ENCODE assay signal across 42 mouse cellular contexts in genomic region chr4:40989633-40990032, GRCm38 (mm10). TPM values are rescaled to one million over a fixed set of nuclear protein-coding genes. Genes with fewer than 3 reads are reported as not detected.
"Had no signal": no experiment of that assay in that cellular context is flagged by ENCODE, and none has a peak within 500 bp of the region (broad histone marks: within the 10 kb centered on the region; RNA-seq: fewer than 3 reads in every experiment).

No protein-coding gene starts in this region.

- ATAC-seq: liver, embryonic 12.5 days; liver, postnatal 0 days; lung, postnatal 0 days; midbrain, embryonic 13.5 days; midbrain, embryonic 15.5 days; midbrain, embryonic 16.5 days had no signal

- H3K9ac ChIP-seq: limb, embryonic 12.5 days; limb, embryonic 13.5 days; limb, embryonic 15.5 days; liver, embryonic 12.5 days; liver, embryonic 13.5 days; liver, embryonic 14.5 days; liver, embryonic 15.5 days; liver, postnatal 0 days; lung, embryonic 14.5 days; lung, embryonic 15.5 days; midbrain, embryonic 12.5 days; midbrain, embryonic 13.5 days; midbrain, embryonic 15.5 days; neural tube, embryonic 12.5 days had no signal

- H3K27ac ChIP-seq: limb, embryonic 10.5 days; limb, embryonic 12.5 days; limb, embryonic 13.5 days; limb, embryonic 15.5 days; liver, embryonic 12.5 days; liver, embryonic 13.5 days; liver, embryonic 14.5 days; liver, embryonic 15.5 days; lung, embryonic 15.5 days; macrophage; midbrain, embryonic 10.5 days; midbrain, embryonic 12.5 days; midbrain, embryonic 13.5 days; midbrain, embryonic 15.5 days; neural tube, embryonic 12.5 days had no signal

- H3K4me1 ChIP-seq: limb, embryonic 10.5 days; limb, embryonic 12.5 days; limb, embryonic 13.5 days; limb, embryonic 15.5 days; liver, embryonic 12.5 days; liver, embryonic 13.5 days; liver, embryonic 15.5 days; lung, embryonic 15.5 days; megakaryocyte, embryonic 14.5 days; midbrain, embryonic 10.5 days; midbrain, embryonic 12.5 days; midbrain, embryonic 13.5 days; midbrain, embryonic 15.5 days; neural tube, embryonic 12.5 days had no signal

- H3K4me2 ChIP-seq: limb, embryonic 12.5 days; limb, embryonic 13.5 days; limb, embryonic 15.5 days; liver, embryonic 11.5 days; liver, embryonic 12.5 days; liver, embryonic 13.5 days; liver, embryonic 15.5 days; lung, embryonic 14.5 days; lung, embryonic 15.5 days; midbrain, embryonic 12.5 days; midbrain, embryonic 13.5 days; midbrain, embryonic 15.5 days; neural tube, embryonic 12.5 days had no signal

- H3K27me3 ChIP-seq: limb, embryonic 12.5 days; limb, embryonic 13.5 days; limb, embryonic 15.5 days; liver, embryonic 12.5 days; liver, embryonic 13.5 days; liver, embryonic 15.5 days; lung, embryonic 15.5 days; megakaryocyte, embryonic 14.5 days; midbrain, embryonic 12.5 days; midbrain, embryonic 13.5 days; midbrain, embryonic 15.5 days; neural tube, embryonic 12.5 days had no signal

- H3K9me3 ChIP-seq: limb, embryonic 10.5 days; limb, embryonic 12.5 days; limb, embryonic 13.5 days; limb, embryonic 15.5 days; liver, embryonic 12.5 days; liver, embryonic 13.5 days; liver, embryonic 15.5 days; lung, embryonic 15.5 days; megakaryocyte, embryonic 14.5 days; midbrain, embryonic 10.5 days; midbrain, embryonic 12.5 days; midbrain, embryonic 13.5 days; midbrain, embryonic 15.5 days; neural tube, embryonic 12.5 days had no signal

- DNase-seq: left cerebral cortex, postnatal 4 days; liver; liver, embryonic 13.5 days; liver, postnatal 0 days; lung, adult 18-20 months; lung, adult 2 months; lung, embryonic 14.5 days; lung, postnatal 10 days; lung, postnatal 14 days; lung, postnatal 36 days; lung, postnatal 4 days; midbrain, embryonic 14.5 days had no signal

- H3K4me3 ChIP-seq: limb, embryonic 10.5 days; limb, embryonic 12.5 days; limb, embryonic 13.5 days; limb, embryonic 15.5 days; liver, embryonic 12.5 days; liver, embryonic 13.5 days; liver, embryonic 15.5 days; lung, embryonic 15.5 days; megakaryocyte, embryonic 14.5 days; midbrain, embryonic 10.5 days; midbrain, embryonic 12.5 days; midbrain, embryonic 13.5 days; midbrain, embryonic 15.5 days; myocyte; neural tube, embryonic 12.5 days had no signal

RNA-seq across cellular contexts. Expression of gene Aqp7, which starts 58.3 kb away (rescaled TPM):
- total RNA-seq: left cerebral cortex, adult 8-10 months; left cerebral cortex, postnatal 10 days; left cerebral cortex, postnatal 14 days; left cerebral cortex, postnatal 25 days; left cerebral cortex, postnatal 36 days; left cerebral cortex, postnatal 4 days; megakaryocyte progenitor cell, adult 5-6 weeks; megakaryocyte, adult 5-6 weeks; megakaryocyte-erythroid progenitor cell, adult 5-6 weeks; monocyte, adult 5-6 weeks had no signal
- polyA plus RNA-seq: limb, embryonic 11.5 days; limb, embryonic 12.5 days; lung, embryonic 14.5 days; lung, embryonic 15.5 days; macrophage; midbrain, embryonic 12.5 days; midbrain, embryonic 13.5 days; midbrain, embryonic 15.5 days; midbrain, embryonic 16.5 days; myocyte; neural tube, embryonic 11.5 days; neural tube, embryonic 12.5 days had no signal
